Mouse (Mus musculus) liver, postnatal 0 days (tissue): ENCODE measurements around the gene Tie1. TPM values are rescaled to one million over a fixed set of nuclear protein-coding genes. Genes with fewer than 3 reads are reported as not detected.

ENCODE experiments used
- ATAC-seq: fragments of 200-750 bp; cut with Nextera tagmentation; 2 replicates; pipeline ENCODE4 v1.8.0; 2017; ENCODE audit warnings: mild to moderate bottlenecking, moderate library complexity
- DNase-seq: peaks from one replicate; pipeline ENCODE4 v3.0.0-alpha.2; 2016
- H3K27ac ChIP-seq: fragments of 300-500 bp; sonication (generic); 2 replicates; pipeline ENCODE4 v1.5.1; 2014; ENCODE audit warnings: antibody characterized with exemption, moderate library complexity, mild to moderate bottlenecking, low read depth
- H3K27me3 ChIP-seq: fragments of 300-500 bp; sonication (generic); 2 replicates; pipeline ENCODE4 v1.6.1; 2014; ENCODE audit warnings: low read length, control low read depth, mixed read lengths; ENCODE audit not compliant: insufficient read depth
- H3K36me3 ChIP-seq: fragments of 300-500 bp; sonication (generic); replicated peaks from 2 replicates; pipeline ENCODE4 v1.6.1; 2014; ENCODE audit warnings: mild to moderate bottlenecking, control low read depth, low read length, moderate library complexity, mixed read lengths; ENCODE audit not compliant: insufficient read depth
- H3K4me1 ChIP-seq: fragments of 300-500 bp; sonication (generic); 2 replicates; pipeline ENCODE4 v1.6.1; 2014; ENCODE audit warnings: antibody characterized with exemption, mild to moderate bottlenecking, control low read depth; ENCODE audit not compliant: insufficient read depth
- H3K4me2 ChIP-seq: fragments of 300-500 bp; sonication (generic); 2 replicates; pipeline ENCODE4 v1.6.1; 2014; ENCODE audit warnings: low read depth, mild to moderate bottlenecking, low read length, moderate library complexity, mixed read lengths
- H3K4me3 ChIP-seq: fragments of 300-500 bp; sonication (generic); 2 replicates; pipeline ENCODE4 v1.5.1; 2014; ENCODE audit warnings: low read depth, low read length
- H3K9ac ChIP-seq: fragments of 300-500 bp; sonication (generic); replicated peaks from 2 replicates; pipeline ENCODE4 v1.6.1; 2014; ENCODE audit warnings: mild to moderate bottlenecking, moderate library complexity
- H3K9me3 ChIP-seq: fragments of 300-500 bp; sonication (generic); 2 replicates; pipeline ENCODE4 v1.6.1; 2016; ENCODE audit warnings: mild to moderate bottlenecking, control low read depth, low read length, mixed read lengths
- CTCF ChIP-seq: sonication (generic); IDR thresholded peaks from 2 replicates; pipeline ENCODE4 v1.5.1; 2016; ENCODE audit warnings: antibody characterized with exemption, low read depth
- EP300 ChIP-seq: IDR thresholded peaks from 2 replicates; pipeline ENCODE4 v1.6.1; 2016; ENCODE audit warnings: antibody characterized with exemption, low read depth, mild to moderate bottlenecking
- WGBS: fragments of 180-500 bp; shearing (Covaris S2); extraction: QIAGEN DNeasy Blood & Tissue Kit; methylation state at CpG from one replicate; pipeline ENCODE4 v1.1.7; 2014; ENCODE audit not compliant: insufficient replicate concordance; 5-methylcytosine and 5-hydroxymethylcytosine counted together
- polyA plus RNA-seq: library from polyadenylated mRNA; unstranded; fragments of >200 nt; fragmentation: Nextera tagmentation; extraction: Ambion mirVana; gene quantifications from 2 replicates; pipeline ENCODE4 v1.2.1, GENCODE M21; 2015

The Tie1 gene
- polyA plus RNA-seq, 1 experiment from 2014 or later = 8.2 TPM

GRCm38 (mm10) chr4:118465697-118466163, 24.1 kb downstream of the Tie1 start:
- no peak overlapping the region for H3K4me3 ChIP-seq
- no peak overlapping the region for H3K27ac ChIP-seq
- DNase-seq (no peak), ATAC-seq (peak; percentile 54)
- WGBS = 32% methylated on average over 11 of the region's 11 CpGs
- H3K9me3 ChIP-seq = no peaks in the 10 kb centered on the region
- no peak overlapping the region for H3K4me2 ChIP-seq
- no peak for TF ChIP-seq EP300
- 0 out of 2 replicates have a peak, but pooled peaks have one; percentile 9 for TF ChIP-seq CTCF
- no peaks in the 10 kb centered on the region for H3K36me3 ChIP-seq
- no peaks in the 10 kb centered on the region for H3K27me3 ChIP-seq
- H3K9ac ChIP-seq = no peak overlapping the region
- no peaks in the 10 kb centered on the region for H3K4me1 ChIP-seq

GRCm38 (mm10) chr4:118464956-118465355, 24.9 kb downstream of the Tie1 start:
- DNase-seq = no peak
- no peaks in the 10 kb centered on the region for H3K4me1 ChIP-seq
- no peak for ATAC-seq
- no peaks in the 10 kb centered on the region for H3K27me3 ChIP-seq
- WGBS = 81% methylated on average over 3 of the region's 3 CpGs
- no peak for TF ChIP-seq EP300
- TF ChIP-seq CTCF = no peak
- no peaks in the 10 kb centered on the region for H3K36me3 ChIP-seq
- H3K4me3 ChIP-seq = no peak overlapping the region
- H3K4me2 ChIP-seq = no peak overlapping the region
- H3K9me3 ChIP-seq = no peaks in the 10 kb centered on the region
- no peak overlapping the region for H3K27ac ChIP-seq
- no peak overlapping the region for H3K9ac ChIP-seq

- no peak for DNase-seq
- Histone ChIP-seq H3K9me3 (no peaks in the 10 kb centered on the region), H3K4me2 (no peak within 1 kb of the TSS), H3K36me3 (no peaks in the 10 kb centered on the region), H3K27me3 (no peaks in the 10 kb centered on the region), H3K4me3 (no peak within 1 kb of the TSS), H3K9ac (no peak within 1 kb of the TSS), H3K27ac (no peak within 1 kb of the TSS), H3K4me1 (no peaks in the 10 kb centered on the region)
- peak; percentile 57; the same call in 1 of the 2 replicates for ATAC-seq
- TF ChIP-seq CTCF = no peak
- TF ChIP-seq EP300 = no peak
- WGBS = 40% methylated on average over 9 of the region's 9 CpGs
These were observed 32.4 kb downstream of the Tie1 start, which contains the start of gene Mpl for GRCm38 (mm10) chr4:118457345-118457975. Mpl (minus strand) TSS chr4:118457513.

GRCm38 (mm10) chr4:118446415-118447153, 43.3 kb downstream of the Tie1 start:
- 56% methylated on average over 24 of the region's 24 CpGs for WGBS
- Histone ChIP-seq H3K4me1 (no peaks in the 10 kb centered on the region; the same call in 1 of the 2 replicates), H3K4me2 (peak overlapping the region; percentile 55), H3K27me3 (no peaks in the 10 kb centered on the region), H3K9ac (no peak overlapping the region), H3K27ac (no peak overlapping the region), H3K4me3 (no peak overlapping the region), H3K9me3 (no peaks in the 10 kb centered on the region), H3K36me3 (no peaks in the 10 kb centered on the region)
- TF ChIP-seq CTCF (no peak), EP300 (no peak)
- DNase-seq (no peak), ATAC-seq (no peak)

GRCm38 (mm10) chr4:118445781-118446414, 44.0 kb downstream of the Tie1 start:
- no peaks in the 10 kb centered on the region; the same call in 1 of the 2 replicates for H3K4me1 ChIP-seq
- peak overlapping the region; percentile 55 for H3K4me2 ChIP-seq
- TF ChIP-seq EP300 (no peak), CTCF (peak; percentile 34; the same call in 1 of the 2 replicates)
- no peaks in the 10 kb centered on the region for H3K9me3 ChIP-seq
- no peaks in the 10 kb centered on the region for H3K36me3 ChIP-seq
- 64% methylated on average over 18 of the region's 18 CpGs for WGBS
- no peak overlapping the region for H3K4me3 ChIP-seq
- H3K27me3 ChIP-seq = no peaks in the 10 kb centered on the region
- no peak for DNase-seq
- no peak; the same call in 1 of the 2 replicates for ATAC-seq
- H3K9ac ChIP-seq = no peak overlapping the region
- no peak overlapping the region for H3K27ac ChIP-seq

GRCm38 (mm10) chr4:118445088-118445487, 44.8 kb downstream of the Tie1 start:
- ATAC-seq (no peak), DNase-seq (no peak)
- Histone ChIP-seq H3K27me3 (no peaks in the 10 kb centered on the region), H3K27ac (no peak overlapping the region), H3K9me3 (no peaks in the 10 kb centered on the region), H3K4me3 (no peak overlapping the region), H3K9ac (no peak overlapping the region), H3K4me1 (no peaks in the 10 kb centered on the region; the same call in 1 of the 2 replicates), H3K4me2 (no peak overlapping the region), H3K36me3 (no peaks in the 10 kb centered on the region)
- 76% methylated on average over 10 of the region's 10 CpGs for WGBS
- TF ChIP-seq CTCF (no peak), EP300 (no peak)
